Mouse (Mus musculus) intestine, postnatal 0 days (tissue): ENCODE results near the gene Tmem114. TPM values are rescaled to one million over a fixed set of nuclear protein-coding genes. Genes with fewer than 3 reads are reported as not detected.

Source experiments
- ATAC-seq: fragments of 200-750 bp; cut with Nextera tagmentation; 2 replicates; pipeline ENCODE4 v1.8.0; 2017; ENCODE audit warnings: mild to moderate bottlenecking, moderate TSS enrichment, moderate library complexity
- H3K27ac ChIP-seq: fragments of 300-500 bp; sonication (generic); 2 replicates; pipeline ENCODE4 v1.5.1; 2014; ENCODE audit warnings: mild to moderate bottlenecking, low read depth, low read length, moderate library complexity
- H3K27me3 ChIP-seq: fragments of 300-500 bp; sonication (generic); replicated peaks from 2 replicates; pipeline ENCODE4 v1.6.1; 2014; ENCODE audit warnings: low read length, mixed read lengths; ENCODE audit not compliant: control insufficient read depth, insufficient read depth
- H3K36me3 ChIP-seq: fragments of 300-500 bp; sonication (generic); 2 replicates; pipeline ENCODE4 v1.6.1; 2014; ENCODE audit warnings: mild to moderate bottlenecking, moderate library complexity; ENCODE audit not compliant: control insufficient read depth, insufficient read depth
- H3K4me1 ChIP-seq: fragments of 300-500 bp; sonication (generic); replicated peaks from 2 replicates; pipeline ENCODE4 v1.6.1; 2014; ENCODE audit warnings: antibody characterized with exemption, low read length, mixed read lengths; ENCODE audit not compliant: control insufficient read depth, insufficient read depth
- H3K4me2 ChIP-seq: fragments of 300-500 bp; sonication (generic); replicated peaks from 2 replicates; pipeline ENCODE4 v1.6.1; 2014; ENCODE audit warnings: low read depth, mild to moderate bottlenecking, moderate library complexity
- H3K4me3 ChIP-seq: fragments of 300-500 bp; sonication (generic); 2 replicates; pipeline ENCODE4 v1.5.1; 2014; ENCODE audit warnings: low read depth, low read length
- H3K9ac ChIP-seq: fragments of 300-500 bp; sonication (generic); 2 replicates; pipeline ENCODE4 v1.6.1; 2014; ENCODE audit warnings: mild to moderate bottlenecking, low read depth, low read length
- H3K9me3 ChIP-seq: fragments of 300-500 bp; sonication (generic); 2 replicates; pipeline ENCODE4 v1.6.1; 2016; ENCODE audit warnings: mixed run types; ENCODE audit not compliant: control insufficient read depth
- CTCF ChIP-seq: sonication (generic); IDR thresholded peaks from 2 replicates; pipeline ENCODE4 v1.5.1; 2016; ENCODE audit warnings: low read depth, mild to moderate bottlenecking, control low read depth, antibody characterized with exemption, moderate library complexity
- WGBS: fragments of 180-500 bp; shearing (Covaris S2); extraction: QIAGEN DNeasy Blood & Tissue Kit; methylation state at CpG from one replicate; pipeline ENCODE4 v1.1.7; 2014; 5-methylcytosine and 5-hydroxymethylcytosine counted together
- polyA plus RNA-seq: library from polyadenylated mRNA; unstranded; fragments of >200 nt; fragmentation: Nextera tagmentation; extraction: Ambion mirVana; gene quantifications from 2 replicates; pipeline ENCODE4 v1.2.1, GENCODE M21; 2015

Gene Tmem114
- polyA plus RNA-seq, 1 experiment from 2014 or later = not detected

DNA sequence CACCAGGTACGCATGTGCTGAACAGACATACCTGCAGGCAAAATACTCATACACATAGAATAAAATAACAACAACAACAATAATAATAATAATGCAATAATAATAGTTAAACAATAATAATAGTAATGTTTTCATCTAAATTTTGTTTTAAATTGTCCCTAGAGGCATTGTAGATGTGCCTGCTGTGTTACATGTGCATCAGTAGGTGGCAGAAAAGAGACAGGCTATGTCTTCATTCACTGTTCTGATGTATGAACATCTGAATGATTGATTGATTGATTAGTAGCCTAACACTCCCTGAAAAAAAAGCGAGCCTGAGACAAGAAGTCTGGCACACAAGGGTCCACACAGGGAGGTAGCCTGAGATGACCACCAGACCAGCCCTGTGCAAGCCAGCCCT lies 22.3 kb downstream of the Tmem114 start:
- H3K27me3 ChIP-seq = no peaks in the 10 kb centered on the region
- no peak overlapping the region for H3K9ac ChIP-seq
- H3K4me3 ChIP-seq = no peak overlapping the region
- no peak for ATAC-seq
- H3K4me1 ChIP-seq = no peaks in the 10 kb centered on the region
- no peak overlapping the region for H3K4me2 ChIP-seq
- WGBS = 79% methylated on average over 2 of the region's 2 CpGs
- H3K27ac ChIP-seq = no peak overlapping the region
- no peaks in the 10 kb centered on the region for H3K36me3 ChIP-seq
- TF ChIP-seq CTCF = peak; percentile 29
- no peaks in the 10 kb centered on the region for H3K9me3 ChIP-seq

- no peak for ATAC-seq
- no peak overlapping the region for H3K4me2 ChIP-seq
- WGBS = 35% methylated on average over 9 of the region's 9 CpGs
- no peak overlapping the region for H3K27ac ChIP-seq
- H3K9me3 ChIP-seq = no peaks in the 10 kb centered on the region
- no peaks in the 10 kb centered on the region for H3K36me3 ChIP-seq
- H3K4me3 ChIP-seq = no peak overlapping the region
- TF ChIP-seq CTCF = no peak
- no peak overlapping the region for H3K9ac ChIP-seq
- no peaks in the 10 kb centered on the region for H3K27me3 ChIP-seq
- H3K4me1 ChIP-seq = no peaks in the 10 kb centered on the region
Observed at GRCm38 (mm10) chr16:8401171-8401955, 23.6 kb downstream of the Tmem114 start.

DNA sequence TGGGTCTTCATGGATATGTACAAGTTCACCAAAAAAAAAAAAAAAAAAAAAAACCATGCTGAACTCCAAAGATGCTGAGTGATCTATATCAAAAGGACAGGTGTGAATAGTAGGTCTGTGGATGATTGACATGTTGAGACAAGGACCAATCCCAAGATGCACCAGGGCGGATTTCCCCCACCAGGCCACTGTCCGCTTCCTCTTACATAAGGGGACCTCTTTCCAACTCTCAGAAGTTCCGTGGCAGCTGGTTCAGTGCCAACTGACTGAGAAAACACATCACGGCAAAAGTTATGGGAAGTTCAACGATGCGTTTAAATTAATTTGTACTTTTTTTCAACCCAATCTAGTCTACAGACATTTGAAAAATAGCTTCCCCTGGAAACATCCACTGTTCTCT lies 25.1 kb downstream of the Tmem114 start:
- H3K4me3 ChIP-seq = no peak overlapping the region
- ATAC-seq = no peak
- no peak overlapping the region for H3K4me2 ChIP-seq
- no peak overlapping the region for H3K9ac ChIP-seq
- WGBS = 64% methylated on average over 6 of the region's 6 CpGs
- H3K36me3 ChIP-seq = no peaks in the 10 kb centered on the region
- no peak overlapping the region for H3K27ac ChIP-seq
- H3K4me1 ChIP-seq = no peaks in the 10 kb centered on the region
- H3K27me3 ChIP-seq = no peaks in the 10 kb centered on the region
- no peak for TF ChIP-seq CTCF
- H3K9me3 ChIP-seq = no peaks in the 10 kb centered on the region

DNA sequence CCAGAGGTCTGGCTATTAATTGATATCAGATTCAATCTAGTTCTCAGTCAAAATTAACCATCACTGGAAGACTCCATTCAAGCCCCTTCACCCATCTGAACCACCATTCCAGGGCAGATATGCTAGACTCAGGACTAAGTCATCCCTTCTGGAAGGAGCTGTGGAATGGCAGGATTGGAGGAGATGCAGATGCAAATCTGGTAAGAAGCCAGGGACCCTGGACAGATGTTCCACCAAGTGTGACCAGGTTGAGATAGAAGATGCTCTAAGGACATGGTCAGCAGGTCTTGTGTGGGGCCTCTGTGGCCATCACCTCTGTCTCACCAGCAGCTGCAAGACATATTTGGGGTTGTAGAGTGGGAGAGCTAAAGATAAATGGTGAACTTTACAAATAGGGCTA lies 30.0 kb downstream of the Tmem114 start:
- Histone ChIP-seq H3K4me3 (no peak overlapping the region), H3K36me3 (no peaks in the 10 kb centered on the region), H3K9ac (no peak overlapping the region), H3K27me3 (no peaks in the 10 kb centered on the region), H3K4me1 (no peaks in the 10 kb centered on the region), H3K9me3 (no peaks in the 10 kb centered on the region), H3K27ac (no peak overlapping the region), H3K4me2 (no peak overlapping the region)
- ATAC-seq = no peak
- TF ChIP-seq CTCF = no peak

DNA sequence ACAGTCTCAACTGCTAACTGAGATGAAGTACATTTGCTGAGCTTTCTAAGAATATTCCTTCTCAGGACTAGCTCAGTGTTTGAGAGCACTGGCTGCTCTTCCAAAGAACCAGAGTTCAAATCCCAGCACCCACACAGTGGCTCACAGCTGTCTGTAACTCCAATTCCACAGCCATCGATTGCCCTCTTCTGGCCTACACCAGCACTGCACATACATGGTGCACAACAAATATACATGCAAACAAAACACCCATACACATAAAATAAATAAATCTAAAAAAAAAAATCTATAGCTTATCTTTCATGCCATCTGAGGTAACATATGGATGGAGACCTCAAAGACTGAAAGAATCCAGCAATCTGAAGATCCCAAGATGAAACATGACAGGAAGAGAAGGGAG lies 36.4 kb downstream of the Tmem114 start:
- WGBS = 89% methylated on average over 1 of the region's 1 CpGs
- no peak for ATAC-seq
- no peaks in the 10 kb centered on the region for H3K36me3 ChIP-seq

GRCm38 (mm10) chr16:8386386-8386785 lies 38.5 kb downstream of the Tmem114 start:
- Histone ChIP-seq H3K27me3 (no peaks in the 10 kb centered on the region), H3K36me3 (no peaks in the 10 kb centered on the region), H3K4me3 (no peak overlapping the region), H3K9me3 (no peaks in the 10 kb centered on the region), H3K4me1 (no peaks in the 10 kb centered on the region), H3K4me2 (no peak overlapping the region), H3K9ac (no peak overlapping the region), H3K27ac (no peak overlapping the region)
- TF ChIP-seq CTCF = no peak
- 79% methylated on average over 6 of the region's 6 CpGs for WGBS
- ATAC-seq = no peak

More for the DNA sequence above, 36.4 kb downstream of the Tmem114 start:
- Histone ChIP-seq H3K4me2 (no peak overlapping the region), H3K9me3 (no peaks in the 10 kb centered on the region), H3K4me3 (no peak overlapping the region), H3K27me3 (no peaks in the 10 kb centered on the region), H3K27ac (no peak overlapping the region), H3K4me1 (no peaks in the 10 kb centered on the region), H3K9ac (no peak overlapping the region)
- no peak for TF ChIP-seq CTCF
